Mouse (Mus musculus) MEL (cell line): ENCODE measurements at regions not wholly inside any gene's neighbourhood (a gene's known extent, or its start where the extent isn't known, plus 50 kb on each side); places are given as distances from the start of the nearest gene placed in this dataset.

Experiments
- DNase-seq: peaks from one replicate; pipeline ENCODE4 v3.0.0; 2011; ENCODE audit warnings: low read depth, low spot score
- H3K27ac ChIP-seq: 2 replicates; pipeline ENCODE4 v1.5.1; 2012; ENCODE audit warnings: low read depth, mild to moderate bottlenecking, control low read depth, low read length, moderate library complexity; ENCODE audit not compliant: control insufficient read depth
- H3K27me3 ChIP-seq, 2 experiments: fragments of 150-350 bp in 1 of 2; sonication (generic) in 1 of 2; 2 replicates each; pipeline ENCODE4 v1.6.1; 2012; ENCODE audit warnings: low read length in 2 of 2, mild to moderate bottlenecking in 2 of 2, improper control_type of control experiment in 1 of 2, moderate library complexity in 1 of 2; ENCODE audit not compliant: insufficient read depth in 2 of 2, control insufficient read depth in 1 of 2
- H3K36me3 ChIP-seq, 2 experiments: 2 replicates each; pipeline ENCODE4 v1.6.1; 2012 to 2014; ENCODE audit warnings: low read length in 2 of 2, improper control_type of control experiment in 1 of 2, inconsistent platforms in 1 of 2, mild to moderate bottlenecking in 1 of 2; ENCODE audit not compliant: insufficient read depth in 2 of 2, control insufficient read depth in 1 of 2
- H3K4me1 ChIP-seq, 2 experiments: fragments of 150-350 bp in 1 of 2; sonication (generic) in 1 of 2; 2 replicates each; pipeline ENCODE4 v1.6.1; 2012; ENCODE audit warnings: low read length in 2 of 2, improper control_type of control experiment in 1 of 2, mild to moderate bottlenecking in 1 of 2; ENCODE audit not compliant: insufficient read depth in 2 of 2, control insufficient read depth in 1 of 2
- H3K4me3 ChIP-seq, 2 experiments: fragments of 150-350 bp in 1 of 2; sonication (generic) in 1 of 2; 2 replicates each; pipeline ENCODE4 v1.5.1; 2012; ENCODE audit warnings: low read depth in 2 of 2, low read length in 2 of 2, mild to moderate bottlenecking in 2 of 2, moderate library complexity in 2 of 2, control low read depth in 1 of 2, improper control_type of control experiment in 1 of 2; ENCODE audit not compliant: control insufficient read depth in 1 of 2, insufficient read depth in 1 of 2
- H3K79me2 ChIP-seq: 2 replicates; pipeline ENCODE4 v1.6.1; 2012; ENCODE audit warnings: mild to moderate bottlenecking, low read length, moderate library complexity; ENCODE audit not compliant: control insufficient read depth, poor library complexity, insufficient read depth
- H3K9ac ChIP-seq: 2 replicates; pipeline ENCODE4 v1.6.1; 2012; ENCODE audit warnings: low read depth, mild to moderate bottlenecking, control low read depth, low read length, moderate library complexity; ENCODE audit not compliant: control insufficient read depth, poor library complexity, severe bottlenecking
- H3K9me3 ChIP-seq: fragments of 150-350 bp; sonication (generic); replicated peaks from 2 replicates; pipeline ENCODE4 v1.6.1; 2012; ENCODE audit warnings: mild to moderate bottlenecking, low read length, improper control_type of control experiment, moderate library complexity; ENCODE audit not compliant: insufficient read depth
- ELF1 ChIP-seq: IDR thresholded peaks from 2 replicates; pipeline ENCODE4 v1.6.1; 2014; ENCODE audit warnings: low read depth, mild to moderate bottlenecking, inconsistent platforms, low read length, improper control_type of control experiment, moderate library complexity
- GATA1 ChIP-seq: IDR thresholded peaks from 2 replicates; pipeline ENCODE4 v1.6.1; 2011; ENCODE audit warnings: low read depth, low read length, improper control_type of control experiment
- HCFC1 ChIP-seq: IDR thresholded peaks from 2 replicates; pipeline ENCODE4 v1.6.1; 2012; ENCODE audit warnings: low read depth, mild to moderate bottlenecking, inconsistent platforms, low read length, improper control_type of control experiment, moderate library complexity
- KAT2A ChIP-seq: conservative IDR thresholded peaks from 2 replicates; pipeline ENCODE4 v1.6.1; 2012; ENCODE audit warnings: low read depth, low read length, improper control_type of control experiment, inconsistent platforms
- MAFK ChIP-seq: IDR thresholded peaks from 2 replicates; pipeline ENCODE4 v1.6.1; 2011; ENCODE audit warnings: low read depth, mild to moderate bottlenecking, low read length, improper control_type of control experiment, borderline replicate concordance
- MEF2A ChIP-seq: IDR thresholded peaks from 2 replicates; pipeline ENCODE4 v1.6.1; 2014; ENCODE audit warnings: low read depth, mild to moderate bottlenecking, inconsistent platforms, low read length, improper control_type of control experiment; ENCODE audit not compliant: poor library complexity, insufficient replicate concordance, severe bottlenecking; ENCODE audit errors: extremely low read depth
- MYC ChIP-seq: IDR thresholded peaks from 2 replicates; pipeline ENCODE4 v1.6.1; 2011; ENCODE audit warnings: low read depth, mild to moderate bottlenecking, low read length, improper control_type of control experiment, moderate library complexity
- NELFE ChIP-seq: IDR thresholded peaks from 2 replicates; pipeline ENCODE4 v1.6.1; 2011; ENCODE audit warnings: low read depth, low read length, improper control_type of control experiment
- NRF1 ChIP-seq: IDR thresholded peaks from 2 replicates; pipeline ENCODE4 v1.6.1; 2014; ENCODE audit warnings: low read depth, mild to moderate bottlenecking, inconsistent platforms, low read length, improper control_type of control experiment, moderate library complexity; ENCODE audit not compliant: poor library complexity, insufficient read depth, severe bottlenecking
- POLR2AphosphoS2 ChIP-seq: IDR thresholded peaks from 2 replicates; pipeline ENCODE4 v1.6.1; 2011; ENCODE audit warnings: low read length, improper control_type of control experiment
- POLR2AphosphoS5 ChIP-seq: IDR thresholded peaks from 2 replicates; pipeline ENCODE4 v1.6.1; 2012; ENCODE audit warnings: low read depth, borderline replicate concordance, mild to moderate bottlenecking, inconsistent platforms, low read length, moderate library complexity, mixed read lengths
- RAD21 ChIP-seq: IDR thresholded peaks from 2 replicates; pipeline ENCODE4 v1.6.1; 2011; ENCODE audit warnings: mild to moderate bottlenecking, low read depth, low read length, improper control_type of control experiment
- SMC3 ChIP-seq: IDR thresholded peaks from 2 replicates; pipeline ENCODE4 v1.6.1; 2011; ENCODE audit warnings: low read depth, low read length, improper control_type of control experiment
- TBP ChIP-seq: IDR thresholded peaks from 2 replicates; pipeline ENCODE4 v1.8.0; 2011; ENCODE audit warnings: low read depth, low read length, improper control_type of control experiment
- UBTF ChIP-seq: IDR thresholded peaks from 2 replicates; pipeline ENCODE4 v1.6.1; 2012; ENCODE audit warnings: low read depth, mild to moderate bottlenecking, inconsistent platforms, low read length, improper control_type of control experiment, moderate library complexity, borderline replicate concordance; ENCODE audit not compliant: insufficient read depth
- USF1 ChIP-seq: IDR thresholded peaks from 2 replicates; pipeline ENCODE4 v1.6.1; 2014; ENCODE audit warnings: low read depth, mild to moderate bottlenecking, inconsistent platforms, low read length, improper control_type of control experiment, moderate library complexity
- USF2 ChIP-seq, 2 experiments: IDR thresholded peaks; 2 replicates each; pipeline ENCODE4 v1.6.1; 2011 to 2012; ENCODE audit warnings: improper control_type of control experiment in 2 of 2, low read length in 2 of 2, borderline replicate concordance in 1 of 2, inconsistent platforms in 1 of 2, low read depth in 1 of 2, mild to moderate bottlenecking in 1 of 2; ENCODE audit not compliant: insufficient read depth in 1 of 2
- ZMIZ1 ChIP-seq: IDR thresholded peaks from 2 replicates; pipeline ENCODE4 v1.6.1; 2012; ENCODE audit warnings: low read depth, mild to moderate bottlenecking, inconsistent platforms, low read length, improper control_type of control experiment, moderate library complexity

DNA sequence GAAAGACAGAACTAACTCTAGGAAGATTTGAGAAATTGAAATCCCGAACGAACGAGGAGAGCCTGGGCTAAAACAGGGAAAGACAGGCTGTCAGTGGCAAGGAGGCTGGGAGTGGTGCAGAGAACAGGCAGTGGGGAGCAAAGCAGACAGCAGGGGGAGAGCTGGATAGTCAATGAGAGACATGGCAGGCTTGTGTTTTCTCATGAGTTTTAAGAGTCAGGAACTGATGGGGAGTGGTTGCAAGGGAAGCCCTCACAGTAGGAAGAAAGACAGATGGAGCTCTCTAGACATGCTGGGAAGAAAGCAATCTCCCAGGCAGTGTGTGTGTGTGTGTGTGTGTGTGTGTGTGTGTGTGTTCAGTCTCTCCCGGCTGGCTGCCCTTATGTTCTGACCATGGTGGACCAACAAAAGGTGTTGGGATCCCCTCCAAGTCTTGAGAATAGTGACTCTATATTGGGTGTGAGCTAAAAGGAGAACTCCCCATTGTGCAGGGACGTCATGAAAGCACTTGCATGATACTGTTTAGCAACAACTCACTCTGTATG, 577.9 kb downstream of the Plcl1 start:
- TF ChIP-seq GATA1, result no peak
- TF ChIP-seq KAT2A, result no peak
- no peak for TF ChIP-seq POLR2AphosphoS5
- H3K79me2 ChIP-seq, result no peaks in the 10 kb centered on the region
- H3K27ac ChIP-seq, result no peak overlapping the region
- no peaks in the 10 kb centered on the region for H3K9me3 ChIP-seq
- no peaks in the 10 kb centered on the region for H3K4me1 ChIP-seq
- no peak overlapping the region for H3K9ac ChIP-seq
- no peak overlapping the region for H3K4me3 ChIP-seq
- no peaks in the 10 kb centered on the region for H3K27me3 ChIP-seq
- no peak for DNase-seq
- no peaks in the 10 kb centered on the region for H3K36me3 ChIP-seq

DNA sequence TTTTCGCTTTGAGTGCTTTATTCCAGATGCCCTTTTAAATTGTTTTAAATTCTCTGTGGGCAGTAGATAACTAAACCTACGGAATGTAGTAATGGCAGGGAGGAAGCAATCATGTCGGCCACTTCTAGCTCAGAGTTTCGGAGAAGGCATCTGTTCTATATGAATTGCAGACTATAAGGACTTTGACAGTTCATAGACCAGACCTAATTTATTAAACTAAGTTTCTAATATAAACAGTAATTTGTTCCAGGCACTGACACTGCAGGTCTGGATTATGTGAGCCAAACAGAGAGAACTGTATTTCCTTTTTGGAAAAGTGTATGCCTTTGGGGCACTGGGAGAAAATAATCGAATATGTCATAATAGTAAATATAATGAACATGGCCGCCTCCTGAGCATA, 591.4 kb downstream of the Plcl1 start:
- Histone ChIP-seq H3K4me3 (no peak overlapping the region), H3K9ac (no peak overlapping the region), H3K9me3 (no peaks in the 10 kb centered on the region), H3K27ac (no peak overlapping the region), H3K27me3 (no peaks in the 10 kb centered on the region), H3K79me2 (no peaks in the 10 kb centered on the region), H3K4me1 (no peaks in the 10 kb centered on the region), H3K36me3 (no peaks in the 10 kb centered on the region)
- TF ChIP-seq HCFC1, result no peak
- no peak for TF ChIP-seq TBP
- no peak for TF ChIP-seq MEF2A
- no peak for TF ChIP-seq USF2 (IDR thresholded peaks at IDR 0.05; ENCODE audit: borderline replicate concordance in 1 of 2, insufficient read depth in 1 of 2, low read depth in 1 of 2, low read length in 2 of 2)
- TF ChIP-seq RAD21, result no peak
- no peak for TF ChIP-seq SMC3
- TF ChIP-seq MYC, result no peak
- TF ChIP-seq ELF1, result no peak
- no peak for TF ChIP-seq UBTF
- TF ChIP-seq NRF1, result no peak
- TF ChIP-seq POLR2AphosphoS5, result no peak
- TF ChIP-seq KAT2A, result no peak
- TF ChIP-seq POLR2AphosphoS2, result no peak
- TF ChIP-seq ZMIZ1, result no peak
- TF ChIP-seq NELFE, result no peak
- TF ChIP-seq USF1, result no peak
- TF ChIP-seq GATA1, result no peak
- no peak for TF ChIP-seq MAFK
- DNase-seq, result no peak
